Mouse (Mus musculus) lung, embryonic 16.5 days (tissue): ENCODE results near the gene Rusc2. TPM values are rescaled to one million over a fixed set of nuclear protein-coding genes. Genes with fewer than 3 reads are reported as not detected.
A peak's percentile ranks its signal among the peaks of the same experiment; 100 is the strongest.

Source experiments
- ATAC-seq: fragments of 200-750 bp; cut with Nextera tagmentation; 2 replicates; pipeline ENCODE4 v1.8.0; 2017; ENCODE audit warnings: low read depth, mild to moderate bottlenecking, moderate library complexity
- H3K27ac ChIP-seq: fragments of 300-500 bp; sonication (generic); 2 replicates; pipeline ENCODE4 v1.5.1; 2014; ENCODE audit warnings: mild to moderate bottlenecking, control low read depth, low read length
- H3K27me3 ChIP-seq: fragments of 300-500 bp; sonication (generic); 2 replicates; pipeline ENCODE4 v1.6.1; 2014; ENCODE audit warnings: low read depth, low read length, mixed read lengths; ENCODE audit not compliant: control insufficient read depth, insufficient read depth
- H3K36me3 ChIP-seq: fragments of 300-500 bp; sonication (generic); 2 replicates; pipeline ENCODE4 v1.6.1; 2014; ENCODE audit warnings: low read length; ENCODE audit not compliant: control insufficient read depth, insufficient read depth
- H3K4me1 ChIP-seq: fragments of 300-500 bp; sonication (generic); replicated peaks from 2 replicates; pipeline ENCODE4 v1.6.1; 2014; ENCODE audit warnings: low read length, mixed read lengths; ENCODE audit not compliant: control insufficient read depth, insufficient read depth
- H3K4me2 ChIP-seq: fragments of 300-500 bp; sonication (generic); 2 replicates; pipeline ENCODE4 v1.6.1; 2014; ENCODE audit warnings: low read depth, low read length, control low read depth
- H3K4me3 ChIP-seq: fragments of 300-500 bp; sonication (generic); 2 replicates; pipeline ENCODE4 v1.5.1; 2014; ENCODE audit warnings: mild to moderate bottlenecking, low read length, control low read depth
- H3K9ac ChIP-seq: fragments of 300-500 bp; sonication (generic); 2 replicates; pipeline ENCODE4 v1.6.1; 2014; ENCODE audit warnings: low read length, control low read depth
- H3K9me3 ChIP-seq: fragments of 300-500 bp; sonication (generic); 2 replicates; pipeline ENCODE4 v1.6.1; 2016; ENCODE audit warnings: low read length; ENCODE audit not compliant: control insufficient read depth
- WGBS: fragments of 180-500 bp; shearing (Covaris S2); extraction: QIAGEN DNeasy Blood & Tissue Kit; methylation state at CpG from one replicate; pipeline ENCODE4 v1.1.7; 2014; 5-methylcytosine and 5-hydroxymethylcytosine counted together
- polyA plus RNA-seq: library from polyadenylated mRNA; unstranded; fragments of >200 nt; fragmentation: Nextera tagmentation; extraction: Ambion mirVana; gene quantifications from 2 replicates; pipeline ENCODE4 v1.2.1, GENCODE M21; 2015

The Rusc2 gene
- 12.9 and 15.1 TPM in 2 replicates for polyA plus RNA-seq

GRCm38 (mm10) chr4:43381408-43382154 lies at the start of gene Rusc2:
Rusc2 (plus strand) TSS chr4:43381979.
- WGBS, result under 1% methylated on average over 63 of the region's 63 CpGs
- Histone ChIP-seq H3K9me3 (no peaks in the 10 kb centered on the region), H3K4me3 (peak within 1 kb of the TSS; percentile 78), H3K4me1 (peaks cover 6% of the 10 kb centered on the region), H3K36me3 (no peaks in the 10 kb centered on the region), H3K27ac (peak within 1 kb of the TSS; percentile 53), H3K4me2 (peak within 1 kb of the TSS; percentile 68), H3K9ac (peak within 1 kb of the TSS; percentile 89), H3K27me3 (no peaks in the 10 kb centered on the region)
- peak; percentile 96 for ATAC-seq

- 54% methylated on average over 2 of the region's 2 CpGs for WGBS
- no peak overlapping the region for H3K4me3 ChIP-seq
These were observed 47.0 kb upstream of the Rusc2 start for GRCm38 (mm10) chr4:43334771-43335170.

GRCm38 (mm10) chr4:43336176-43336575 lies 45.6 kb upstream of the Rusc2 start:
- no peak overlapping the region for H3K27ac ChIP-seq
- H3K9me3 ChIP-seq, result peaks cover 5% of the 10 kb centered on the region; the same call in 1 of the 2 replicates
- no peaks in the 10 kb centered on the region for H3K36me3 ChIP-seq
- no peaks in the 10 kb centered on the region for H3K4me1 ChIP-seq
- no peak for ATAC-seq
- H3K27me3 ChIP-seq, result no peaks in the 10 kb centered on the region
- H3K4me3 ChIP-seq, result no peak overlapping the region
- H3K4me2 ChIP-seq, result no peak overlapping the region
- H3K9ac ChIP-seq, result no peak overlapping the region

More at GRCm38 (mm10) chr4:43334771-43335170, 47.0 kb upstream of the Rusc2 start:
- H3K27me3 ChIP-seq, result no peaks in the 10 kb centered on the region
- no peaks in the 10 kb centered on the region for H3K4me1 ChIP-seq
- no peak overlapping the region for H3K27ac ChIP-seq
- no peaks in the 10 kb centered on the region for H3K36me3 ChIP-seq
- no peak overlapping the region for H3K9ac ChIP-seq
- H3K9me3 ChIP-seq, result peaks cover 5% of the 10 kb centered on the region; the same call in 1 of the 2 replicates
- no peak for ATAC-seq
- H3K4me2 ChIP-seq, result no peak overlapping the region

DNA sequence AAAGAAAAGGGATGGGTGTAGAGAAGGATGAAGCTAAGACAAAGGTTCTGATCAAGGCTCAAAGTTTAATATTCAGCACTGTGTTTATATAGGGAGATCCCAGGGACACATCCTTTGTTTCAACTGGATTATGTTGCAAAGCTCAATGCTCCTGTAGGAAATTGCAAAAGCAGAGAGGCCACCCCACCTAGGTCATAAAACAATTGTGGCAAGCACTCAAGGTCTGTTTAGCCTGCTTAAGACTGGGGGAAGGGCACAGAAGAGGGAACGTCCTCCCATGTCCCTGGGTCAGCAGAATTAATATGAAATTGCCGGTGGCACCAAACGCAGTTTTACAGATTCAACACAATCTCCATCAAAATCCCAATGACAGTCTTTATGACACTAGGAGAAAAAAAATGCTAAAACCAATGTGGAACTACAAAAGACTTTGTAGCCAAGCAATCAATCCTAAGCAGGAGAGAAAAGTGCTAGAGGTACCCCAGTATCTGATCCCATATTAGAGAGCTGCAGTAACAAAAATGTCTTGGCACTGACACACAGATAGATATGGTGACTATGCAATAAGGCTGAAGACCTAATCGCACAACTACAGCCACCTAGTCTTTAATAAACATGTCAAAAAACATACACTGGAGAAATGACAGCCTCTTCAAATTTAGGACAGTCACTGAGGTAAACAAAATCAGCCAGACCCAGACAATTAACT lies 41.5 kb upstream of the Rusc2 start:
- H3K36me3 ChIP-seq, result no peaks in the 10 kb centered on the region
- H3K27ac ChIP-seq, result no peak overlapping the region
- 69% methylated on average over 4 of the region's 4 CpGs for WGBS
- H3K4me2 ChIP-seq, result no peak overlapping the region
- no peak overlapping the region for H3K4me3 ChIP-seq
- no peaks in the 10 kb centered on the region for H3K27me3 ChIP-seq
- peaks cover 5% of the 10 kb centered on the region; the same call in 1 of the 2 replicates for H3K9me3 ChIP-seq
- no peaks in the 10 kb centered on the region for H3K4me1 ChIP-seq
- H3K9ac ChIP-seq, result no peak overlapping the region
- no peak for ATAC-seq

GRCm38 (mm10) chr4:43341276-43341891 lies 40.4 kb upstream of the Rusc2 start:
- Histone ChIP-seq H3K36me3 (no peaks in the 10 kb centered on the region), H3K4me2 (no peak overlapping the region), H3K9ac (no peak overlapping the region), H3K4me3 (no peak overlapping the region), H3K4me1 (no peaks in the 10 kb centered on the region), H3K9me3 (peaks cover 3% of the 10 kb centered on the region; the same call in 1 of the 2 replicates), H3K27me3 (no peaks in the 10 kb centered on the region), H3K27ac (no peak overlapping the region)
- WGBS, result 82% methylated on average over 7 of the region's 7 CpGs
- no peak for ATAC-seq

- H3K4me3 ChIP-seq, result no peak overlapping the region
- no peak overlapping the region for H3K27ac ChIP-seq
- no peaks in the 10 kb centered on the region for H3K36me3 ChIP-seq
- H3K27me3 ChIP-seq, result no peaks in the 10 kb centered on the region
- no peaks in the 10 kb centered on the region for H3K4me1 ChIP-seq
- no peak for ATAC-seq
- 85% methylated on average over 10 of the region's 10 CpGs for WGBS
- H3K9ac ChIP-seq, result no peak overlapping the region
- no peak overlapping the region for H3K4me2 ChIP-seq
- H3K9me3 ChIP-seq, result no peaks in the 10 kb centered on the region
These were observed 39.3 kb upstream of the Rusc2 start for GRCm38 (mm10) chr4:43342443-43342842.

DNA sequence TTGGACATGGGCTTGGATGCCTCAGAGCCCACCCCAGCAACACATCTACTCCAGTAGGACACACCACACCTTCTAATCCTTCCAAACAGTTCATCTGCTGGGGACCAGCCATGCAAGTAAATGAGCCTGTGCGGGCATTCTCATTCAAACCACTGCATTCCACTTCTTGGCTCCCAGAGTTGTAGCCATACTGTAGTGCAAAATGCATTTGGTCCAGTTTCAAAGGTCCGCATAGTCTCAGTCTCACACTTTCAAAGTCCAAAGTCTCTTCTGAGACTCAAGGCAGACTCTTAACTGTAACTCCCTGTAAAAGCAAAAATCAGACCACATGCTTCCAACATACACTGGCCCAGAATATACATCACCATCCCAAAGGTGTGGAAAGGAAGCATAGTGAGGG lies 36.8 kb upstream of the Rusc2 start:
- Histone ChIP-seq H3K4me1 (no peaks in the 10 kb centered on the region), H3K4me3 (no peak overlapping the region), H3K36me3 (no peaks in the 10 kb centered on the region), H3K9me3 (no peaks in the 10 kb centered on the region), H3K27me3 (no peaks in the 10 kb centered on the region), H3K4me2 (no peak overlapping the region), H3K27ac (no peak overlapping the region), H3K9ac (no peak overlapping the region)
- no peak for ATAC-seq
- WGBS, result 85% methylated on average over 2 of the region's 2 CpGs

GRCm38 (mm10) chr4:43349206-43349605 lies 32.6 kb upstream of the Rusc2 start:
- H3K27me3 ChIP-seq, result no peaks in the 10 kb centered on the region
- WGBS, result 85% methylated on average over 5 of the region's 5 CpGs
- H3K27ac ChIP-seq, result no peak overlapping the region
- H3K36me3 ChIP-seq, result no peaks in the 10 kb centered on the region
- no peaks in the 10 kb centered on the region for H3K4me1 ChIP-seq
- H3K9ac ChIP-seq, result no peak overlapping the region
- H3K9me3 ChIP-seq, result no peaks in the 10 kb centered on the region
- no peak for ATAC-seq
- no peak overlapping the region for H3K4me2 ChIP-seq
- no peak overlapping the region for H3K4me3 ChIP-seq

DNA sequence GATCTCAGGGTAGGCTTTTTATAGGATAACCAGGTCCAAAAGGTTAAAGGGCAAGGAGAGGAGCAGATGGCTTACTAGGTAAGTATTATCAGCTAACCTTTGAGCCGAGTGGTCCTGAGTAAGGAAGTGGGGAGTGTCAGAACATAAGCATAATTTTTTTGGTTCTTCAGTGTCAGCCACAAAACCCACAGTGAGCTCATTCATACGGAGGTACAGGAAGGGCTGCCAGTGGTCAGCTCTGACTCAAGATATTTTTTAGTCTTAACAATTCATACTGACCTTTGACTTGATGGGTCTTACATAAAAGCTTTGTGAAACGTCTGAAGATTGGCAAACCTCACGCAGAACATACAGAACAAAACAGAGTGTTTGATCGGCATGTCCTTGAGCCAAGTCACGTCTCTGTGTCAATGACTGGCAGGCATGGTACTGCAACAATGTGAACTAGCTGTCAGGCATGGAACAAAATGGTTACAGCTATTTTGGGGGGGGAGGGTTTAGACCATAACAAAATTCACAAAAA lies 31.7 kb upstream of the Rusc2 start:
- Histone ChIP-seq H3K4me1 (no peaks in the 10 kb centered on the region), H3K4me2 (no peak overlapping the region), H3K9ac (no peak overlapping the region), H3K36me3 (no peaks in the 10 kb centered on the region), H3K9me3 (no peaks in the 10 kb centered on the region), H3K27me3 (no peaks in the 10 kb centered on the region), H3K27ac (no peak overlapping the region), H3K4me3 (no peak overlapping the region)
- WGBS, result 53% methylated on average over 6 of the region's 6 CpGs
- no peak for ATAC-seq
